Mouse (Mus musculus): ENCODE measurements around the gene B3gnt9. TPM values are rescaled to one million over a fixed set of nuclear protein-coding genes. Genes with fewer than 3 reads are reported as not detected.
"Not testable (repeated sequence)": the region's sequence is repeated elsewhere in the genome, so short reads cannot be mapped to it uniquely, and the experiment has no call there.

Gene B3gnt9
- polyA plus RNA-seq, 1 experiment from 2014 or later: 6.5 TPM

DNA sequence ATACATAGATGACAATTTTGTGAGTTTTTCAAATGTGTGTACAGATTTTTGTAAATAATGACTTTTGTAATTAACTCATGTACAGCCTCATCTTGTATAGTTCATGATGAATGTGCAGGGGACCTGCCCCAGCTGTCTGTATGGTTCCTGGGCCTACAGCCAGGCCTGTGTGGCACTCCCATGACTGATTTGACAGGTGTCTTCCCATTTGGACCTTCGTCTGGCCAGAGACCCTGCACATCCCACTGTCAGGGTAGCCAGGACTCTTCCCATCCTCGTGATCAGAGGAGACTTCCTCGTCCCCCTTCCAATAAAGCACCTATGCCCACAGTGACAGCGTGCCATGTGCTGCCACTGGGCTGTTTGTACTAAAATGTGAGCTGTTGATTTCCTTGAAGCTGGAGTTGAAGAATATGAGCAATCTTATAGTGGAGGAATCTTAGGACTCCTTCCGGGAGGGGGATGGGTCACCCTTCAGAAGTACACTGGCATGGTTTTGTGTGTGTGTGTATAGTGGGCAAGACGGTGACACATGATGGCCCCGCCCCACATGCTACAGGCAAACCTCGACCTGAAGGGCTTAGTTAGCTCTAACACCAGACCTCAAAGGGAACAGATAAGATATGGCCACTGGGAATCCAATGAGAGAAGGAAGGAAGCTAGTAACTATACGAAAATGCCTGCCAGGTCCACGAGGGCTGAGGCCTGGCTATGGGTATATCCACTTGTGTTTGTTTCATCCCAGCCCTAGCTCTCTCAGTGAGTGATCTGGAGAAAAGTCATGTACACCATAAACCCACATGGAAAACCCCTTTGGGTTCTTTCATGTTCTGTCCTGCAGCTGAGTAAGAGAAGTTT, 2.0 kb downstream of the B3gnt9 start:
- ATAC-seq (ENCODE audit: low FRiP score, low read depth): no peak
- Histone ChIP-seq H3K4me3 (no peak overlapping the region), H3K4me2 (replicated peaks) (no peak overlapping the region), H3K4me1 (peaks cover 11% of the 10 kb centered on the region), H3K27me3 (replicated peaks) (peaks cover 31% of the 10 kb centered on the region), H3K9me3 (no peaks in the 10 kb centered on the region), H3K27ac (no peak overlapping the region), H3K9ac (no peak overlapping the region), H3K36me3 (peaks cover 43% of the 10 kb centered on the region)
- 91% methylated on average over 10 of the region's 10 CpGs for WGBS

- no peak overlapping the region for H3K9ac ChIP-seq
- peaks cover 23% of the 10 kb centered on the region for H3K27me3 ChIP-seq (replicated peaks)
- no peak overlapping the region for H3K27ac ChIP-seq
- H3K4me2 ChIP-seq (replicated peaks): no peak overlapping the region
- no peaks in the 10 kb centered on the region for H3K9me3 ChIP-seq
- WGBS: 92% methylated on average over 6 of the region's 6 CpGs
- H3K36me3 ChIP-seq: peaks cover 43% of the 10 kb centered on the region
- no peak overlapping the region for H3K4me3 ChIP-seq
- no peak for ATAC-seq (ENCODE audit: low FRiP score, low read depth)
- H3K4me1 ChIP-seq: peaks cover 11% of the 10 kb centered on the region
These were observed 3.0 kb downstream of the B3gnt9 start for GRCm38 (mm10) chr8:105251954-105252353.

GRCm38 (mm10) chr8:105241016-105241415, 13.9 kb downstream of the B3gnt9 start:
- H3K36me3 ChIP-seq: peaks cover 45% of the 10 kb centered on the region
- no peaks in the 10 kb centered on the region for H3K27me3 ChIP-seq (replicated peaks)
- no peak overlapping the region for H3K4me3 ChIP-seq
- no peaks in the 10 kb centered on the region for H3K4me1 ChIP-seq
- H3K4me2 ChIP-seq (replicated peaks): no peak overlapping the region
- WGBS: 95% methylated on average over 7 of the region's 7 CpGs
- H3K9ac ChIP-seq: no peak overlapping the region
- no peak overlapping the region for H3K27ac ChIP-seq
- no peak for ATAC-seq (ENCODE audit: low FRiP score, low read depth)
- no peaks in the 10 kb centered on the region for H3K9me3 ChIP-seq

GRCm38 (mm10) chr8:105237442-105238142, 17.4 kb downstream of the B3gnt9 start:
- no peak overlapping the region for H3K27ac ChIP-seq
- no peak overlapping the region for H3K4me2 ChIP-seq (replicated peaks)
- H3K4me3 ChIP-seq: no peak overlapping the region
- ATAC-seq (ENCODE audit: low FRiP score, low read depth): no peak
- no peaks in the 10 kb centered on the region for H3K27me3 ChIP-seq (replicated peaks)
- peaks cover 46% of the 10 kb centered on the region for H3K36me3 ChIP-seq
- H3K4me1 ChIP-seq: no peaks in the 10 kb centered on the region
- no peaks in the 10 kb centered on the region for H3K9me3 ChIP-seq
- H3K9ac ChIP-seq: no peak overlapping the region
- 93% methylated on average over 14 of the region's 14 CpGs for WGBS

DNA sequence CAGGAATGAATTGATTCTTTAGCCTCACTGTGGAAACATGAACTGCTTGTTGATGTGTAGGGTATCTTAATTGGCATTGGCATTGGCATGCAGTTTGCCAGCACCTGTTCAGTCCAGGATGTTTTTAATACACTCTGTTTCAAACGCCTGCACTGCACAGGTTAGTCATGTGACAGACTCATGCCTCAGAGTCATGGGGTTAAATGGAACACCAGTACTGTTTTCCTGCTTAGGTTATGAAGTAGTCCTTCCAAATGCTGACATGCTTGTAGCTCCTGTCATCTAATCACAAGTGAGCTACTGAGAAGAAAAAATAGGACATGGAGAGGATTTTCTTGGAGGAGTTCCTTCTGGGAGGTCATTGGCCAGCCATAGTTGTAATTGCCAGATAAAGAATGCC, 19.7 kb downstream of the B3gnt9 start:
- no peak overlapping the region for H3K27ac ChIP-seq
- H3K9ac ChIP-seq: no peak overlapping the region
- no peak overlapping the region for H3K4me2 ChIP-seq (replicated peaks)
- H3K27me3 ChIP-seq (replicated peaks): no peaks in the 10 kb centered on the region
- no peaks in the 10 kb centered on the region for H3K9me3 ChIP-seq
- peaks cover 29% of the 10 kb centered on the region for H3K36me3 ChIP-seq
- no peak for ATAC-seq (ENCODE audit: low FRiP score, low read depth)
- H3K4me1 ChIP-seq: no peaks in the 10 kb centered on the region
- no peak overlapping the region for H3K4me3 ChIP-seq
- WGBS: 78% methylated on average over 1 of the region's 1 CpGs

GRCm38 (mm10) chr8:105233126-105233935, 21.6 kb downstream of the B3gnt9 start:
- Histone ChIP-seq H3K4me1 (no peaks in the 10 kb centered on the region), H3K27me3 (replicated peaks) (no peaks in the 10 kb centered on the region), H3K9ac (no peak overlapping the region), H3K4me3 (no peak overlapping the region), H3K9me3 (no peaks in the 10 kb centered on the region), H3K36me3 (peaks cover 13% of the 10 kb centered on the region; the same call in 1 of the 2 replicates), H3K27ac (no peak overlapping the region), H3K4me2 (replicated peaks) (no peak overlapping the region)
- no peak for ATAC-seq (ENCODE audit: low FRiP score, low read depth)
- 68% methylated on average over 1 of the region's 1 CpGs for WGBS

- WGBS: 89% methylated on average over 4 of the region's 4 CpGs
- not testable (repeated sequence) for H3K4me3 ChIP-seq; ATAC-seq (ENCODE audit: low FRiP score, low read depth); H3K9me3 ChIP-seq; H3K36me3 ChIP-seq; H3K4me2 ChIP-seq (replicated peaks); H3K4me1 ChIP-seq; H3K27ac ChIP-seq; H3K27me3 ChIP-seq (replicated peaks); H3K9ac ChIP-seq
These were observed 22.6 kb downstream of the B3gnt9 start for GRCm38 (mm10) chr8:105232321-105232693.

DNA sequence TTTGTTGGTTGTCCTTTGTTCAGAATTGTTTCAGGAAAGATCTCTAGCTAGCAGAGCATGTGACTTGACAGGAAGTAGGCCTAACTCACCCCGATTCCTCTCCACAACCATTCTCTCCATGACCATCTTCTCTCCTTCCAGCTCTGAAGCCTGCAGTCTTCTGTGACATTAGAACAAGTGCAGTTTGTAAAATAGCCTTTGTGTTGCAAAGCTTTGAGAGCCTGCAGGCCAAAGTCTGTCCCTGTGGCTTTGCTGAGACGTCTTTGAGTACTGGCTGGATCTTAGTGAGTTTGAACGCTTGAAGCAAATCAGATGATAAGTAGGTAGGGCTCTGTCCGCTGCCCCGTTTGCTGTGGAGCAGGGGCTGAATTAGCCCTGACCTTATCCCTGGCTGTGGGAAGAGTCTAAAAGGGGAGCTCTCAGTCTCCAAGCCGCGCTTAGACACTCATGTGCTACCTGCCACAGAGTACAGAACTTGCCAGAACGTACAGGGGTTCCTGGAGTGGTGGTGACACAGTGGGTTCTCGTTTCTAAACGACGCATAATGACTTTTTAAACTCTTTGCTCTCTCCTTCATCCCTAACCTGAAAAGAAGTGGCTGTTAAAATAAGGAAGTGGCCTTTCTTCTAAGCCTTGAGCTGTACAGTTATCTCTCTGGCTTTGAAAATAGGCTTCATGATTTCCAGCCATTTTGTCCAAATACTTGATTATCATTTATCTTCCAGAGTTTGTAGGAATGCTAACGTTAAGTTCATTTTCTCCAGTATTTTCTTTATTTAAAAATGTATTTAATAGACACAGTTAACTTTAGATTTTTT, 23.2 kb downstream of the B3gnt9 start:
- Histone ChIP-seq H3K9me3 (no peaks in the 10 kb centered on the region), H3K4me2 (replicated peaks) (no peak overlapping the region), H3K36me3 (peaks cover 9% of the 10 kb centered on the region; the same call in 1 of the 2 replicates), H3K9ac (no peak overlapping the region), H3K27me3 (replicated peaks) (no peaks in the 10 kb centered on the region), H3K4me3 (no peak overlapping the region), H3K27ac (no peak overlapping the region), H3K4me1 (no peaks in the 10 kb centered on the region)
- ATAC-seq (ENCODE audit: low FRiP score, low read depth): no peak
- WGBS: 89% methylated on average over 12 of the region's 12 CpGs

DNA sequence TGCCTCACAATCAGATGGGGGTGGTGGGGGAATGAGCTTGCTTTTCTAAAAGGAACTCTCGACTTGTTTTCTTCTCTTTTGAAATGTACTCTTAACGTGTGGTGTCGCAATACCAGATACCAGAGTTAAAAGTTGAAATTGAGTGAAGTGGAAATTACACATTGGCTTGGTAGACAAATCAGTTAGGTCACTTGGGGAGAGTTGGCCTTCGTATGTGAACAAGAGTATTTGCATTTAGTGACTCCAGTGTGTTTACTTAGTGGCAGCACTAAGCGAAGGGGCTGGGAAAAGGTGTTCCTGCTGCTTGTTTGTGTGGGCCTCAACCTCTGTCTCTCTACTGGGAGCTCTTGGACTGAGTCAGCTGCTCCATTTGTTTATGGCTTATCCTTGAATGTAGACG, 29.0 kb downstream of the B3gnt9 start:
- no peak overlapping the region for H3K27ac ChIP-seq
- H3K4me3 ChIP-seq: peak overlapping the region; percentile 90
- ATAC-seq (ENCODE audit: low FRiP score, low read depth): no peak
- H3K4me1 ChIP-seq: peaks cover 13% of the 10 kb centered on the region
- 20% methylated on average over 6 of the region's 6 CpGs for WGBS
- H3K9ac ChIP-seq: peak overlapping the region; percentile 82
- H3K9me3 ChIP-seq: no peaks in the 10 kb centered on the region
- H3K27me3 ChIP-seq (replicated peaks): no peaks in the 10 kb centered on the region
- no peaks in the 10 kb centered on the region for H3K36me3 ChIP-seq
- peak overlapping the region; percentile 85 for H3K4me2 ChIP-seq (replicated peaks)

DNA sequence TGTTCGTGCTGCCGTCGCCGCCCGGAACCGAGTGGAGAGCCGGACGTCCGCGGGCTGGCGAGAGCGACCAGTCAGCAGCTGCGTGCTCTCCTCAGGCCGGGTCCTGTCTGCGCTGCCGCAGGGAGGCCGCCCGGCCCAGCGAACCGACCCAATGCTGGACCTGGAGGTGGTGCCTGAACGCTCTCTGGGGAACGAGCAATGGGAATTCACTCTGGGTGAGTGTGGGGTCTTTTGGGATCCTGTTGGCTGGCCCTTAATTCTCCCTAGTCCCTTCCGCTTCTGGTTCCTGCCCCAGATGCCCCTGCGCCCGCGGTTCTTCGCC, 29.7 kb downstream of the B3gnt9 start:
- H3K27me3 ChIP-seq (replicated peaks): no peaks in the 10 kb centered on the region
- WGBS: under 1% methylated on average over 27 of the region's 27 CpGs
- H3K9me3 ChIP-seq: no peaks in the 10 kb centered on the region
- H3K9ac ChIP-seq: peak overlapping the region; percentile 82
- H3K4me3 ChIP-seq: peak overlapping the region; percentile 90
- no peaks in the 10 kb centered on the region for H3K36me3 ChIP-seq
- no peak for ATAC-seq (ENCODE audit: low FRiP score, low read depth)
- H3K4me1 ChIP-seq: peaks cover 13% of the 10 kb centered on the region
- H3K27ac ChIP-seq: peak overlapping the region; percentile 42; the same call in 1 of the 2 replicates
- peak overlapping the region; percentile 85 for H3K4me2 ChIP-seq (replicated peaks)

DNA sequence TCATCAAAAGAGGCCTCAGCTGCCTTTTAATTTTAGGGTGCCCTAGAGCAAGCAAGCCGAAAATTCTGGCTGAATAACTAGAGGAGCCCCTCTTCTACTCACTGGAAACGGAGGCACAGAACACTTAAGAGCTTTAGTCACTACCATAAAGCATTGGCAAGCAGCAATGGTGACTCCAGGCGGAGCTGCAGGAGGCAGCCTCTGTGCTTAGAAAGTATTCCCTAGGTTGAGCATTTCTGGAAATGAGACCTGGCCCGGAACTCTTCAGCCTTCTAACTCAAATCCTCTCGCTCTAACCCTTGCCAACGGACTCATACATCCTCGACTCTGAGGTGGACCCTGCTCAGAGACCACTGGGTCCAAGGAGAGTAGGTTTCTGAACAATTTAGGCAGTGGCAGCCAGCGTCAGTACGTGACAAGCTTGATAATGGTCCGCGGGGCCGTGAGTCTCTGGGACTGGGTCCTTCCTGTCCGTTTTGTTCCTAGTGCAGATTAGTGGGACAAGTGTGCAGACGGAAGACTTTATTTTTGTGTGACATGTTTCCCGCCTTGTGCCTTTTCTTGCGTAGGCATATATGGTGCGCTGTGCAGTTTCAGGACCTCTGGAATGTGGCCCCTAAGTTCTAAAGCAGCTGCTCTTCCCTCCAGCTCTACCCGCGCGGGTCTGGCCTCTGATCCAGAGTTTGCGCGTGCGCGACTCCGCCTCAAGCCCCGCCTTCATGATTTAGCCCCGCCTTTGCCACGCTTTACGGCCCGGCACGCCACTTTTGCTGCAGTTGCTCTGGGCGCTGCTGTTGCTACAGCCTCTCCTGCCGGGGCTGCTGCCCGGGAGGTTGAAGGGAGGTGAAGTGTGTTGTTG, 30.3 kb downstream of the B3gnt9 start, which contains the start of gene D230025D16Rik:
TSS of gene D230025D16Rik (plus strand) at position 733 of the 859 bp plus-strand sequence.
- no peaks in the 10 kb centered on the region for H3K9me3 ChIP-seq
- peak within 1 kb of the TSS; percentile 42; the same call in 1 of the 2 replicates for H3K27ac ChIP-seq
- H3K4me1 ChIP-seq: peaks cover 13% of the 10 kb centered on the region
- peak within 1 kb of the TSS; percentile 90 for H3K4me3 ChIP-seq
- no peaks in the 10 kb centered on the region for H3K27me3 ChIP-seq (replicated peaks)
- peak within 1 kb of the TSS; percentile 85 for H3K4me2 ChIP-seq (replicated peaks)
- H3K36me3 ChIP-seq: no peaks in the 10 kb centered on the region
- peak within 1 kb of the TSS; percentile 82 for H3K9ac ChIP-seq
- 2% methylated on average over 34 of the region's 34 CpGs for WGBS
- peak; percentile 96 for ATAC-seq (ENCODE audit: low FRiP score, low read depth)
